Mouse (Mus musculus) brown adipose tissue, adult 24 weeks (tissue): ENCODE measurements at regions not wholly inside any gene's neighbourhood (a gene's known extent, or its start where the extent isn't known, plus 50 kb on each side); places are given as distances from the start of the nearest gene placed in this dataset.
A peak's percentile ranks its signal among the peaks of the same experiment; 100 is the strongest.

Source experiments
- H3K27ac ChIP-seq: fragments of 200-500 bp; replicated peaks from 2 replicates; pipeline ENCODE4 v1.5.1; 2012; ENCODE audit warnings: low read depth, mild to moderate bottlenecking, low read length
- H3K4me1 ChIP-seq: fragments of 200-500 bp; 2 replicates; pipeline ENCODE4 v1.6.1; 2012; ENCODE audit warnings: low read length, mixed read lengths; ENCODE audit not compliant: control insufficient read depth, insufficient read depth, insufficient read length
- H3K4me3 ChIP-seq: fragments of 200-500 bp; 2 replicates; pipeline ENCODE4 v1.5.1; 2012; ENCODE audit warnings: low read depth, mild to moderate bottlenecking, low read length, moderate library complexity; ENCODE audit not compliant: insufficient read depth

DNA sequence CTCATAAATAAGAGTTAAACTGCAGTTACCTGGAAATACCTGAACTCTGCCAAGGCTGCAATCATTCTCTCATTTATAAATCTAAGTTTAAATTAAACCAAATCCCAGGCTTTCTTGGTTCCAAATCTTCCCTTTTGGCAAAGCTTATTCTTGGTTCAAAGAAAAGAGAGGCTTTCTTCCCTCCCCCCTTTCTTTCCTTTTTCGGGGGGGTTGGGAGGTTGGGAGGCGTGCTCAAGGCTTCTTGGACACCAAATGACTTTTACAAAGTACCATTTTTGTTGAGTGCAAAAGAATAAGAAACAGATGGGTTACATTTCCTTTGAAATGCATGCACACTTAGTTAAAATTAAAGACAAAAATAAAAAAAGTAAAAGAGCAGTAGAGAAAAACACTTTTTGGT lies 105.4 kb upstream of the Mroh9 start:
- no peak overlapping the region for H3K4me3 ChIP-seq
- H3K4me1 ChIP-seq, result no peaks in the 10 kb centered on the region

GRCm38 (mm10) chr1:163181851-163182250 lies 96.4 kb upstream of the Mroh9 start:
- H3K4me1 ChIP-seq, result no peaks in the 10 kb centered on the region
- H3K27ac ChIP-seq, result no peak overlapping the region

More for the DNA sequence above, 105.4 kb upstream of the Mroh9 start:
- H3K27ac ChIP-seq, result no peak overlapping the region

GRCm38 (mm10) chr1:163177011-163177410 lies 91.5 kb upstream of the Mroh9 start:
- no peak overlapping the region for H3K27ac ChIP-seq
- H3K4me1 ChIP-seq, result no peaks in the 10 kb centered on the region
- H3K4me3 ChIP-seq, result no peak overlapping the region

More at GRCm38 (mm10) chr1:163181851-163182250, 96.4 kb upstream of the Mroh9 start:
- no peak overlapping the region for H3K4me3 ChIP-seq

DNA sequence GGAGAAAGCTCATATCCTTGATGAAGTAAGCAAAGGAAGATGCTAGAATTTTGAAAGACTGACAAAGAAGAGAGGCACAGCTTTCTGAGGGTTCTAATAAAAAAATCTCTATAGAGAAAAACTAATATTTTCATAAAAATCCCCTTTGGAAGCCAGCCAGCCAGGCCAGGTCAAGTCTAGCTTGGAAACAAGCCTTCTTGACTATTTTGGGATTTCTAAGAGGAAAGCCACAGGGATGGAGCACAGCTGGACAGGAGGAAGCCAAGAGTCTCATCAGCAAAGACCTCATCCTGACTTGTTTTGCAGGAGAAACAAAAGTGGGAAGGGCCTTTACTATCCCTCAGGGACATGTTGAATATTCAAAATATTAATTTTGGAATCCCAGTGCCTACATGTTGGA lies 81.6 kb upstream of the Mroh9 start:
- no peak overlapping the region for H3K27ac ChIP-seq
- no peaks in the 10 kb centered on the region for H3K4me1 ChIP-seq
- no peak overlapping the region for H3K4me3 ChIP-seq

DNA sequence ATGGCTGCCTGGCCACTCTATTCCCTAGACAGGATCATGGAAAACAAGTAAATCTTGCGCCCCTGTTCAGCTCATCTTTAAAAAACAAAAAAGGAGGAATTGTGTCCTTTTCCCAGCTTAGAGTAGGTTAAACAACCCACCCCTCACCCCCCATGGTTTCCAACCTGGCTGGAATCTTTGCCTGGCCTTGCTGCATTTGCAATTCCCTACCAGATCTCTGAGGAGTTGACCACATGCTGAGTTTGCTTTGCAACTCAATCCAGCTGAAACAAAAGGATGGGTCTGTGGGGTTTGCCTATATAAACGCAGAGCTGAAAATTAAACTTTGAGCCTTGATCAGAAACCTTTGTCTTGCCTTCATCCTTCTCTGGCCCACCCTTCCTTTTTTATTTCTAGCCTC lies 78.2 kb upstream of the Mroh9 start:
- Histone ChIP-seq H3K4me3 (no peak overlapping the region), H3K4me1 (no peaks in the 10 kb centered on the region), H3K27ac (no peak overlapping the region)

GRCm38 (mm10) chr1:163159911-163160310 lies 74.4 kb upstream of the Mroh9 start:
- Histone ChIP-seq H3K4me3 (no peak overlapping the region), H3K27ac (no peak overlapping the region), H3K4me1 (no peaks in the 10 kb centered on the region)

GRCm38 (mm10) chr1:163158491-163158890 lies 73.0 kb upstream of the Mroh9 start:
- Histone ChIP-seq H3K4me1 (no peaks in the 10 kb centered on the region), H3K27ac (no peak overlapping the region), H3K4me3 (no peak overlapping the region)

DNA sequence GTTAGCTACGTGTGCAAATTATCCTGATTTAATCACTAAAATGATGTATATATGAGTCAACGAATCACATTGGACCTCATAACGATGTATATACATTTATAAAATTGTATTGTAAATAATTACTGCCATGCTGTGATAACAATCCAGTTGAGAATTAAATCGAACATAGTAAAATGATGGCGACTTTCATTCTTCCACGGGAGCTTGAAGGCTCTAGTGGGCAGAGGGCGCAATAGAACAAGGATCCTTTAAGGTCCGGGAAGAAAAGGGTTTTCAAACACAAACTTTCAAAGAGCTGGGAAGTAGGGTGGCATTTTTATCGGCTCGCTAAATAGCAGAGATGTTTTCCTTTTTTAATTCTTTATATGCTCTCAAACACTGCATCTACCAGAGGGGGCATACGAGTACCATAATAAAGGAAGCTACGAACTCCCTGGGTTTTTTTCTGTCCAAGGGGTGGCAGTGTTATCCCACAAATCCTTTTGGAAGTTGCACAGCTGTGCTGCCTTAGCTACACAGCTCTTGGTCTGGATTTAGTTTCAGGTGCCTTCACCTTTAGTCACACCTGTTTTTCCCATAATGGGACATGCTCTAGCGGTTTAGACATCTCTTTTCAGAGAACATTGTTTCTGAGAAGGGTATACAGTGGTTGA lies 64.9 kb upstream of the Mroh9 start:
- Histone ChIP-seq H3K4me3 (0 out of 2 replicates have a peak overlapping the region, but pooled peaks have one; percentile 32), H3K4me1 (no peaks in the 10 kb centered on the region), H3K27ac (no peak overlapping the region)

GRCm38 (mm10) chr1:163146641-163147040 lies 61.2 kb upstream of the Mroh9 start:
- Histone ChIP-seq H3K4me1 (no peaks in the 10 kb centered on the region), H3K4me3 (no peak overlapping the region), H3K27ac (no peak overlapping the region)

DNA sequence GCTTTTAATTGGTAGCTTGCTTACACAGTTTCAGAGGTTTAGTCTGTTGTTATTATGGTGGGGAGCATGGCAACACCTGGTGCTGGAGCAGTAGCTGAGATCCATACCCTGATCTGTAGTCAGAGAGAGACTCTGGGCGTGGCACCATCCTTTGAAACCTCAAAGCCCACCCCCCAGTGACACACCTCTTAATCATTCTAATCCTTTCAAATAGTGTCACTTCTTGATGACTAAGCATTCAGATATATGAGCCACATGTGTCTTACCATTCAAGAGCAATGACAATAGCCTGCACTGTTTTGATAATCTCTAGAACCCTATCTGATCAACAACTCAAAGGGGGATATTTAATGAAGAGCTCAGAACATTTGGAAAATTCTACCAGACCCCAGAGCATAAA lies 57.6 kb upstream of the Mroh9 start:
- H3K27ac ChIP-seq, result no peak overlapping the region
- no peaks in the 10 kb centered on the region for H3K4me1 ChIP-seq
- H3K4me3 ChIP-seq, result no peak overlapping the region

GRCm38 (mm10) chr1:163141471-163141870 lies 56.0 kb upstream of the Mroh9 start:
- H3K4me1 ChIP-seq, result no peaks in the 10 kb centered on the region
- H3K4me3 ChIP-seq, result no peak overlapping the region
- no peak overlapping the region for H3K27ac ChIP-seq

- Histone ChIP-seq H3K4me3 (no peak overlapping the region), H3K27ac (no peak overlapping the region), H3K4me1 (no peaks in the 10 kb centered on the region)
Measured at GRCm38 (mm10) chr1:163138179-163138578, 52.7 kb upstream of the Mroh9 start.
